Mouse (Mus musculus): ENCODE results near the gene Setdb1. TPM values are rescaled to one million over a fixed set of nuclear protein-coding genes. Genes with fewer than 3 reads are reported as not detected.

Setdb1 gene
- polyA plus RNA-seq, 1 experiment from 2014 or later, result 52.0 TPM

DNA sequence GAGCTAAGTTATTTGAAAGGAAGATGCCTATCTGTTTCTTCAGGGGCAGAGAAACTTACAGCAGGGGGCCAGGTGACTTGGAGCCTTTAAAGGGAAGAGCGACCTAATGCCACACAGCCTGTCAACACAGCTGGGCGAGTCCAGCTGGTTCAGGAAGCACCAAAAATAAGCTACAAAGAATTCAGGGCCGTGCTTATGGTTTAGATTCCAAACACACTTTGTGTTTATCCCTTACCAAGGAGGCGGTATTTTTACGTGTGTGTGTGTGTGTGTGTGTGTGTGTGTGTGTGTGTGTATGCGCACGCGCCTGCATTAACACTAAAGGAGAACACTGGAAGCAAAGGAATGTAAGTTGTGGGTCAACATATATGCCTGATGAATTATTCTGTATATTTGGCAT lies 76.3 kb downstream of the Setdb1 start:
- Histone ChIP-seq H3K36me3 (ENCODE audit: insufficient read depth) (0 out of 2 replicates have a peak, but pooled peaks cover 6% of the 10 kb centered on the region), H3K4me3 (ENCODE audit: low read depth, low read length) (peak overlapping the region; percentile 59), H3K4me1 (ENCODE audit: insufficient read depth) (peaks cover 5% of the 10 kb centered on the region; the same call in 1 of the 2 replicates), H3K27ac (ENCODE audit: low read depth) (peak overlapping the region; percentile 98), H3K4me2 (peak overlapping the region; percentile 75), H3K9ac (peak overlapping the region; percentile 69), H3K9me3 (ENCODE audit: low read depth, low read length) (no peaks in the 10 kb centered on the region), H3K27me3 (ENCODE audit: insufficient read depth, low read length) (no peaks in the 10 kb centered on the region)
- ATAC-seq (ENCODE audit: insufficient read depth) (no peak), DNase-seq (peak; percentile 70)
- 9% methylated on average over 8 of the region's 8 CpGs for WGBS
- TF ChIP-seq CTCF (IDR thresholded peaks at IDR 0.05; ENCODE audit: low read depth), result no peak

GRCm38 (mm10) chr3:95277149-95277551 lies 79.9 kb downstream of the Setdb1 start:
- Histone ChIP-seq H3K9me3 (ENCODE audit: low read depth, low read length) (no peaks in the 10 kb centered on the region), H3K4me2 (no peak overlapping the region), H3K36me3 (ENCODE audit: insufficient read depth) (0 out of 2 replicates have a peak, but pooled peaks cover 6% of the 10 kb centered on the region), H3K4me1 (ENCODE audit: insufficient read depth) (0 out of 2 replicates have a peak, but pooled peaks cover 3% of the 10 kb centered on the region), H3K4me3 (ENCODE audit: low read depth, low read length) (no peak overlapping the region), H3K27ac (ENCODE audit: low read depth) (no peak overlapping the region), H3K9ac (no peak overlapping the region), H3K27me3 (ENCODE audit: insufficient read depth, low read length) (no peaks in the 10 kb centered on the region)
- no peak for TF ChIP-seq CTCF (IDR thresholded peaks at IDR 0.05; ENCODE audit: low read depth)
- no peak for DNase-seq
- ATAC-seq (ENCODE audit: insufficient read depth), result no peak
- WGBS, result 89% methylated on average over 1 of the region's 1 CpGs

DNA sequence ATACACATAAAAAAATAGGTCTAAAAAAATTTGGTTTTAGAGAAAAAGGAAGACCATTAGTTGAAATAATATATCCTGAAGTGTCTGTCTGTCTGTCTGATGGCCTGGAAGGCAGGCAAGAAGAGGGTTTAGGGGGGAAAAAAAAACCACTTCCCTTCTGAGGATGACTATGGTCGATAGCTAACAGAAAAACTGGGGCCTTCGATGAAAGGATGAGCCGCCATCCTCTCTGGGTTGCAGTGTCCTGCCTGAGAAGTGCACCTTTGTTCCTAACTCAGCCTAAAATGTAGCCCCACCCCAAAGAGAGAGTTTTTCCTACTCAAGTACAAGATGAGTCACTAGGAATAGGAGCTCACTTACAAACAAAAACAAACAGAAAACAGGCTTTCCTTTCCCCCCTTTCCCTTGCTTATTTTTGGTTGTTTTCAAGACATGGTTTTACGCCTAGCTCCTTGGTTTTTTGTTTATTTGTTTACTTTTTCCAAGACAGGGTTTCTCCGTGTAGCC lies 80.5 kb downstream of the Setdb1 start:
- no peak for TF ChIP-seq CTCF (IDR thresholded peaks at IDR 0.05; ENCODE audit: low read depth)
- DNase-seq (no peak), ATAC-seq (ENCODE audit: insufficient read depth) (no peak)
- Histone ChIP-seq H3K27me3 (ENCODE audit: insufficient read depth, low read length) (no peaks in the 10 kb centered on the region), H3K36me3 (ENCODE audit: insufficient read depth) (0 out of 2 replicates have a peak, but pooled peaks cover 6% of the 10 kb centered on the region), H3K9me3 (ENCODE audit: low read depth, low read length) (no peaks in the 10 kb centered on the region), H3K4me1 (ENCODE audit: insufficient read depth) (0 out of 2 replicates have a peak, but pooled peaks cover 3% of the 10 kb centered on the region), H3K9ac (no peak overlapping the region), H3K27ac (ENCODE audit: low read depth) (no peak overlapping the region), H3K4me3 (ENCODE audit: low read depth, low read length) (no peak overlapping the region), H3K4me2 (no peak overlapping the region)
- 71% methylated on average over 5 of the region's 5 CpGs for WGBS

GRCm38 (mm10) chr3:95275161-95275560 lies 81.8 kb downstream of the Setdb1 start:
- DNase-seq (no peak), ATAC-seq (ENCODE audit: insufficient read depth) (no peak)
- no peak for TF ChIP-seq CTCF (IDR thresholded peaks at IDR 0.05; ENCODE audit: low read depth)
- Histone ChIP-seq H3K27me3 (ENCODE audit: insufficient read depth, low read length) (no peaks in the 10 kb centered on the region), H3K4me2 (no peak overlapping the region), H3K4me1 (ENCODE audit: insufficient read depth) (no peaks in the 10 kb centered on the region), H3K27ac (ENCODE audit: low read depth) (no peak overlapping the region), H3K4me3 (ENCODE audit: low read depth, low read length) (no peak overlapping the region), H3K9me3 (ENCODE audit: low read depth, low read length) (no peaks in the 10 kb centered on the region), H3K9ac (no peak overlapping the region), H3K36me3 (ENCODE audit: insufficient read depth) (0 out of 2 replicates have a peak, but pooled peaks cover 6% of the 10 kb centered on the region)
- 66% methylated on average over 6 of the region's 6 CpGs for WGBS

DNA sequence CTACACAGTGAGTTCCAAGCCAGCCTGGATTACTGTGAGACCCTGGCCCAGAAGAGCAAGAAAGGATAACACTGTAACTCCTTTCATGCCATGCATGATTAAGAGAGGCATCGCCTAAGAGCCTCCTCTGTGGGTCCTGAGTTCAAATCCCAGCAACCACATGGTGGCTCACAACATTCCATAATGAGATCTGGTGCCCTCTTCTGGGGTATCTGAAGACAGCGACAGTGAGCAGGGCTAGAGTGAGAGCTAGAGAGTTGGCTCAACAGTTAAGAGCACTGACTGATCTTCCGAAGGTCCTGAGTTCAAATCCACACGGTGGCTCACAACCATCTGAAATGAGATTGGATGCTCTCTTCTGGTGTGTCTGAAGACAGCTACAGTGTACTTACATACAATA lies 82.5 kb downstream of the Setdb1 start:
- TF ChIP-seq CTCF (IDR thresholded peaks at IDR 0.05; ENCODE audit: low read depth), result no peak
- Histone ChIP-seq H3K36me3 (ENCODE audit: insufficient read depth) (peaks cover 6% of the 10 kb centered on the region; the same call in 1 of the 2 replicates), H3K27me3 (ENCODE audit: insufficient read depth, low read length) (no peaks in the 10 kb centered on the region), H3K4me2 (no peak overlapping the region), H3K4me1 (ENCODE audit: insufficient read depth) (no peaks in the 10 kb centered on the region), H3K9me3 (ENCODE audit: low read depth, low read length) (no peaks in the 10 kb centered on the region), H3K9ac (no peak overlapping the region), H3K4me3 (ENCODE audit: low read depth, low read length) (no peak overlapping the region), H3K27ac (ENCODE audit: low read depth) (no peak overlapping the region)
- ATAC-seq (ENCODE audit: insufficient read depth) (no peak), DNase-seq (no peak)
- WGBS, result 96% methylated on average over 4 of the region's 4 CpGs

Other genes with a start within 250 kb of the Setdb1 start
- gene Vps72, start 246.2 kb downstream of the Setdb1 start, polyA plus RNA-seq (2014; fragmentation: Nextera tagmentation; extraction: Ambion mirVana), result 167 and 170 TPM in 2 replicates
- 1.2 and 1.9 TPM in 2 replicates for gene Tmod4, start 232.7 kb downstream of the Setdb1 start, polyA plus RNA-seq (2014; fragmentation: Nextera tagmentation; extraction: Ambion mirVana)
- 62.7 and 67.9 TPM in 2 replicates for gene Scnm1, start 223.2 kb downstream of the Setdb1 start, polyA plus RNA-seq (2014; fragmentation: Nextera tagmentation; extraction: Ambion mirVana)
- 8.2 and 9.4 TPM in 2 replicates for gene Lysmd1, start 223.1 kb downstream of the Setdb1 start, polyA plus RNA-seq (2014; fragmentation: Nextera tagmentation; extraction: Ambion mirVana)
- 3.2 and 4.2 TPM in 2 replicates for gene Tnfaip8l2, start 214.8 kb downstream of the Setdb1 start, polyA plus RNA-seq (2014; fragmentation: Nextera tagmentation; extraction: Ambion mirVana)
- 3.7 and 5.4 TPM in 2 replicates for gene Sema6c, start 196.7 kb downstream of the Setdb1 start, polyA plus RNA-seq (2014; fragmentation: Nextera tagmentation; extraction: Ambion mirVana)
- gene Gabpb2, start 139.3 kb downstream of the Setdb1 start, polyA plus RNA-seq (2014; fragmentation: Nextera tagmentation; extraction: Ambion mirVana), result 13.4 and 14.4 TPM in 2 replicates
- 127 and 131 TPM in 2 replicates for gene Cdc42se1, start 128.5 kb downstream of the Setdb1 start, polyA plus RNA-seq (2014; fragmentation: Nextera tagmentation; extraction: Ambion mirVana)
- 15.1 and 16.1 TPM in 2 replicates for gene Mllt11, start 125.0 kb downstream of the Setdb1 start, polyA plus RNA-seq (2014; fragmentation: Nextera tagmentation; extraction: Ambion mirVana)
- 0.39 and 0.67 TPM in 2 replicates for gene Gm128, start 115.6 kb downstream of the Setdb1 start, polyA plus RNA-seq (2014; fragmentation: Nextera tagmentation; extraction: Ambion mirVana)
- 5.0 and 6.1 TPM in 2 replicates for gene Bnipl, start 106.0 kb downstream of the Setdb1 start, polyA plus RNA-seq (2014; fragmentation: Nextera tagmentation; extraction: Ambion mirVana)
- 36.5 and 40.0 TPM in 2 replicates for gene Mindy1, start 75.9 kb downstream of the Setdb1 start, polyA plus RNA-seq (2014; fragmentation: Nextera tagmentation; extraction: Ambion mirVana)
- 20.0 and 23.5 TPM in 2 replicates for gene Prune1, start 75.1 kb downstream of the Setdb1 start, polyA plus RNA-seq (2014; fragmentation: Nextera tagmentation; extraction: Ambion mirVana)
- 1.8 and 2.0 TPM in 2 replicates for gene Anxa9, start 50.0 kb downstream of the Setdb1 start, polyA plus RNA-seq (2014; fragmentation: Nextera tagmentation; extraction: Ambion mirVana)
- gene Cers2, start 42.4 kb downstream of the Setdb1 start, polyA plus RNA-seq (2014; fragmentation: Nextera tagmentation; extraction: Ambion mirVana), result 170 and 185 TPM in 2 replicates
- gene 4930558C23Rik, start 45.6 kb upstream of the Setdb1 start, polyA plus RNA-seq (2014; fragmentation: Nextera tagmentation; extraction: Ambion mirVana), result not detected in 2 replicates
- 40.1 and 41.0 TPM in 2 replicates for gene Arnt, start 77.2 kb upstream of the Setdb1 start, polyA plus RNA-seq (2014; fragmentation: Nextera tagmentation; extraction: Ambion mirVana)
- 2.6 and 2.8 TPM in 2 replicates for gene Ctsk, start 142.1 kb upstream of the Setdb1 start, polyA plus RNA-seq (2014; fragmentation: Nextera tagmentation; extraction: Ambion mirVana)
- 20.6 and 24.3 TPM in 2 replicates for gene Ctss, start 169.6 kb upstream of the Setdb1 start, polyA plus RNA-seq (2014; fragmentation: Nextera tagmentation; extraction: Ambion mirVana)
- gene Hormad1, start 202.5 kb upstream of the Setdb1 start, polyA plus RNA-seq (2014; fragmentation: Nextera tagmentation; extraction: Ambion mirVana), result 0.14 TPM in 1 of 2 replicates, not detected in the other
- gene Golph3l, start 231.7 kb upstream of the Setdb1 start, polyA plus RNA-seq (2014; fragmentation: Nextera tagmentation; extraction: Ambion mirVana), result 29.3 and 30.8 TPM in 2 replicates